Comparison of ENCODE assay signal across 12 mouse cellular contexts in genomic region chr16:23437404-23438166, GRCm38 (mm10). TPM values are rescaled to one million over a fixed set of nuclear protein-coding genes. Genes with fewer than 3 reads are reported as not detected.
DNase-seq lines count a peak whose midpoint lies in the region; TF ChIP-seq lines count a peak whose summit lies in the region.
"Had no signal": no experiment of that assay in that cellular context is flagged by ENCODE, and none has a peak within 500 bp of the region (broad histone marks: within the 10 kb centered on the region; RNA-seq: fewer than 3 reads in every experiment).

No protein-coding gene starts in this region.

- H3K4me1 ChIP-seq in lung, adult 2 months (ENCODE audit: control insufficient read depth, insufficient read depth, low read length), result no peaks in the 10 kb centered on the region
- H3K4me1 ChIP-seq: embryonic facial prominence, embryonic 12.5 days; heart, embryonic 10.5 days had no signal

- TF ChIP-seq CTCF in lung, adult 2 months (IDR thresholded peaks at IDR 0.05; ENCODE audit: insufficient read depth, low read length), result peak; percentile 55

- peak; percentile 21 for DNase-seq in embryo, embryonic 10 days (ENCODE audit: low spot score)
- no peak for DNase-seq in embryo, embryonic 10.5 days (ENCODE audit: low spot score)
- no peak for DNase-seq in lung, adult 2 months
- no peak for DNase-seq in lung, adult 18-20 months
- peak; percentile 8 for DNase-seq in brain, adult 2 months (ENCODE audit: low read depth, low spot score)
- DNase-seq in thymus, postnatal 0 days (ENCODE audit: low spot score), result peak; percentile 27
- DNase-seq in urinary bladder, postnatal 10 days (ENCODE audit: low spot score), result no peak
- DNase-seq in spleen, postnatal 36 days (ENCODE audit: low spot score in 2 of 2), result no peak

- no peak for TF ChIP-seq POLR2A in lung, adult 2 months (IDR thresholded peaks at IDR 0.05; ENCODE audit: borderline replicate concordance, extremely low read depth, low read depth, low read length)

- 59% methylated on average over 12 of the region's 12 CpGs for WGBS in lung, adult 2 months

- H3K4me3 ChIP-seq in lung, adult 2 months (replicated peaks; ENCODE audit: extremely low read depth, low read depth, low read length), result no peak overlapping the region
- H3K4me3 ChIP-seq: embryonic facial prominence, embryonic 12.5 days; heart, embryonic 10.5 days had no signal

RNA-seq across cellular contexts. Expression of gene Rtp1, which starts 8.7 kb away (rescaled TPM):
- polyA plus RNA-seq in lung, adult 2 months (2012; rRNA removed), result not detected in 2 replicates
- polyA plus RNA-seq in thymus, postnatal 0 days (2015; fragmentation: Nextera tagmentation; extraction: Ambion mirVana), result not detected in 2 replicates
- polyA plus RNA-seq: activated CD4-positive, CD25-positive, alpha-beta regulatory T cell, adult 4 months; C2C12; heart, embryonic 10.5 days had no signal

Comparison
In these comparisons a context has a peak if more than half of its experiments do, and no peak if none do; other contexts are left out.
1. DNase-seq: peak in embryo, embryonic 10 days (single experiment), brain, adult 2 months (single experiment) and thymus, postnatal 0 days (single experiment); none in embryo, embryonic 10.5 days (single experiment), lung, adult 2 months (single experiment), lung, adult 18-20 months (0 of 2), urinary bladder, postnatal 10 days (single experiment) and spleen, postnatal 36 days (0 of 2).